Mouse (Mus musculus): ENCODE data around the gene Foxp1.

- TF ChIP-seq GATA1 (IDR thresholded peaks at IDR 0.05; ENCODE audit: borderline replicate concordance, low read length) = no peak
- TF ChIP-seq FLI1 (IDR thresholded peaks at IDR 0.05; ENCODE audit: low read length) = no peak
These were observed 428.1 kb downstream of the Foxp1 start for GRCm38 (mm10) chr6:99094339-99094989.
